Mouse (Mus musculus) hindbrain, embryonic 13.5 days (tissue): ENCODE measurements around the gene Mast4. TPM values are rescaled to one million over a fixed set of nuclear protein-coding genes. Genes with fewer than 3 reads are reported as not detected.
A peak's percentile ranks its signal among the peaks of the same experiment; 100 is the strongest.

Experiments used
- ATAC-seq: fragments of 200-750 bp; cut with Nextera tagmentation; 2 replicates; pipeline ENCODE4 v1.8.0; 2017; ENCODE audit warnings: moderate TSS enrichment; ENCODE audit not compliant: low FRiP score
- H3K27ac ChIP-seq: fragments of 300-500 bp; sonication (generic); 2 replicates; pipeline ENCODE4 v1.5.1; 2015; ENCODE audit warnings: inconsistent platforms, mild to moderate bottlenecking, moderate library complexity
- H3K27me3 ChIP-seq: fragments of 300-500 bp; sonication (generic); 2 replicates; pipeline ENCODE4 v1.6.1; 2015; ENCODE audit warnings: mild to moderate bottlenecking, inconsistent platforms
- H3K36me3 ChIP-seq: fragments of 300-500 bp; sonication (generic); 2 replicates; pipeline ENCODE4 v1.6.1; 2015; ENCODE audit warnings: mild to moderate bottlenecking, inconsistent platforms
- H3K4me1 ChIP-seq: fragments of 300-500 bp; sonication (generic); replicated peaks from 2 replicates; pipeline ENCODE4 v1.6.1; 2015; ENCODE audit warnings: inconsistent platforms
- H3K4me2 ChIP-seq: fragments of 300-500 bp; sonication (generic); 2 replicates; pipeline ENCODE4 v1.6.1; 2015; ENCODE audit warnings: inconsistent platforms, mild to moderate bottlenecking, moderate library complexity
- H3K4me3 ChIP-seq: fragments of 300-500 bp; sonication (generic); 2 replicates; pipeline ENCODE4 v1.5.1; 2015; ENCODE audit warnings: mild to moderate bottlenecking, inconsistent platforms
- H3K9ac ChIP-seq: fragments of 300-500 bp; sonication (generic); 2 replicates; pipeline ENCODE4 v1.6.1; 2015; ENCODE audit warnings: mild to moderate bottlenecking, inconsistent platforms
- H3K9me3 ChIP-seq: fragments of 300-500 bp; sonication (generic); 2 replicates; pipeline ENCODE4 v1.6.1; 2016; ENCODE audit warnings: inconsistent platforms
- WGBS: fragments of 180-500 bp; shearing (Covaris S2); methylation state at CpG from one replicate; pipeline ENCODE4 v1.1.7; 2015; 5-methylcytosine and 5-hydroxymethylcytosine counted together
- polyA plus RNA-seq: library from polyadenylated mRNA; unstranded; fragments of >200 nt; fragmentation: Nextera tagmentation; extraction: Ambion mirVana; gene quantifications from 2 replicates; pipeline ENCODE4 v1.2.1, GENCODE M21; 2015

Mast4 gene
- polyA plus RNA-seq, 1 experiment from 2014 or later = 29.7 TPM

DNA sequence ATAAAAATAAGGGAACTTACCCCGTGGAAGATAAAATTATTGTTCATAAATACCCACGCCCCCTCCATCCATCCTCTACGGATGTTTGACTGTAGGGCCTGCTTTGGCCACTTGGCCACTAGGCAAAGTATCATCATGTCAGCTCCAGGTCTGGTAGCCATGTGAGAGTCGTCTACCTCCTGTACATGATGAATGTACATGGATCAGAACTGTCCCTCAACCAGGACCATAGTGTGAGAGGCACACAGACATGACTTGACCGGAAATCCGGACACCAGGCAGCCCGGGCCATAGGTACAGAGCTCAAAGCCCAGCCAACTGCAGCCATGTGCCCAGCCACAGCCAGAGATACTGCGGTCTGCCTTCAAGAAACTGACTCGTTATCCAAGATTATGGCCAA lies 210.6 kb downstream of the Mast4 start:
- Histone ChIP-seq H3K36me3 (no peaks in the 10 kb centered on the region), H3K27ac (no peak overlapping the region), H3K4me1 (peaks cover 30% of the 10 kb centered on the region), H3K9ac (no peak overlapping the region), H3K4me2 (no peak overlapping the region), H3K9me3 (no peaks in the 10 kb centered on the region), H3K27me3 (no peaks in the 10 kb centered on the region), H3K4me3 (no peak overlapping the region)
- no peak for ATAC-seq
- WGBS = 91% methylated on average over 9 of the region's 9 CpGs

DNA sequence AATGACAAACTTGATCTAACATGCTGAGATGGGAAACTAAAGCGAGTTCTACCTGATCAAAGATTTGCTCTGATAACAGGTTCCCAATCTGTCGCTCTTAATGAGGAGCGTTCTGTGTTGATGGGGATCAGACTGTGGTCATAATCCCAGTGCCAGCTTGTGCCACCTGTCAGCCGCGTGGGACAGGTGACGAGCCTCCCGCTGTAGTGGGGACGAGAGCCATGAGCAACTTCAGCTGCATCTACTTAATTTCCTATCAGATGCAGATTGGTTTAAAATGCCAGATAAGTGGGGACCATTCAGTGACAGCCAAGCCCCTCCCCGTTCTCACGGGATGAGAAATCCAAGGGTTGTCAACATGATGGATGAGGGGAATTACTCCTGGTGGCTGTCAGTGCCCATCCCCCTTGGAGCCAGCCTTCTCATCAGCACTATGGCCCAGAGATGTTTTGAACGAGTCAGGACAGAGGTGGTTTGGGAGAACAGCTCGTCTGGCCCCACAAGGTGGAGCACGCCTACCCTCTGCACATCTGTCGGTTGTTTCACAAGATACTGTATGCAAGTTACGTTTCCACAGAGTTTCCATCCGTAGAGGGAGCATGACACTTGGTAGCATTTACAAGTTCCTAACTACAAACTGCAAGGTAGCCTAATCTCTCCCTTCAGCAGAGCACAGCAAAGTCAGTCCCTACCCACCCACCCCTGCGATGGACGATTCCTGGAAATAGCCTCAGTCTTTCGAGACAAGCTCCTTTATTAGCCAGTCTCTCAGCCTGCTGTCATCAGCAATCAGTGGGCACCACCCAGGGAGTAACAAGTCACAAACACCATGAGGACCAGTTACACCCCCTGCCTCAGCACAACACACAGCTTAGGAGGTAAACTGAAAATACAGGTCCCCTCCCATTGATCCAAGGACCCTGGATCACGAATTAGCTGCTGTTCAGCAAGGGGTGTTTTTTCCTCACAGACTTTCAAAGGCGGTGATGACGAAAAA lies 212.2 kb downstream of the Mast4 start:
- Histone ChIP-seq H3K4me3 (no peak overlapping the region), H3K4me2 (peak overlapping the region; percentile 29), H3K36me3 (no peaks in the 10 kb centered on the region), H3K9me3 (no peaks in the 10 kb centered on the region), H3K27me3 (no peaks in the 10 kb centered on the region), H3K4me1 (peaks cover 29% of the 10 kb centered on the region), H3K9ac (no peak overlapping the region), H3K27ac (peak overlapping the region; percentile 40; the same call in 1 of the 2 replicates)
- ATAC-seq = peak; percentile 82
- 33% methylated on average over 22 of the region's 22 CpGs for WGBS

- Histone ChIP-seq H3K4me3 (0 out of 2 replicates have a peak overlapping the region, but pooled peaks have one; percentile 7), H3K27ac (peak overlapping the region; percentile 82), H3K36me3 (no peaks in the 10 kb centered on the region), H3K9me3 (no peaks in the 10 kb centered on the region), H3K4me2 (peak overlapping the region; percentile 49), H3K4me1 (peaks cover 25% of the 10 kb centered on the region), H3K9ac (peak overlapping the region; percentile 59), H3K27me3 (no peaks in the 10 kb centered on the region)
- WGBS = 6% methylated on average over 7 of the region's 7 CpGs
- ATAC-seq = peak; percentile 85
These were observed 213.6 kb downstream of the Mast4 start for GRCm38 (mm10) chr13:103120669-103121131.

- Histone ChIP-seq H3K4me2 (no peak overlapping the region), H3K27me3 (no peaks in the 10 kb centered on the region), H3K4me1 (peaks cover 26% of the 10 kb centered on the region), H3K36me3 (no peaks in the 10 kb centered on the region), H3K9ac (no peak overlapping the region; the same call in 1 of the 2 replicates), H3K27ac (no peak overlapping the region), H3K9me3 (no peaks in the 10 kb centered on the region), H3K4me3 (no peak overlapping the region)
- 87% methylated on average over 9 of the region's 9 CpGs for WGBS
- ATAC-seq = no peak
These were observed 214.6 kb downstream of the Mast4 start for GRCm38 (mm10) chr13:103119728-103120127.

DNA sequence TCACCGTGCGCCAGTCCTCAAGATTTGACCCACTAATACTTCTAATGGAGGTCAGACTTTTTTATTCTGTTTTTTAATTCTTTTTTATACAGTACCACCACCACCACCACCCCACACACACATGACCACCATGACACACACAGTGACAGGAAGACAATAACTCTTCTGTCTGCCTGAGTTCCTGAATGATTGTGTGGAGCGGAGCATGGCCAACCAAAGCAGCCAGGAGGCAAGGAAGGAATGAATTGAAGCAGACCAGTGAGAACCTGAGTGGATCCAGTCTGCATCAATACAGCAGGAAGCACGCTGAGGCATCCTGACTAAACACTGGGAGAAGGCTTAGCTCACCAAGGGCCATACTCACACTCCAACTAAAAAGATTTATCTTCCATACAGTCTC lies 219.2 kb downstream of the Mast4 start:
- no peak overlapping the region for H3K27ac ChIP-seq
- 74% methylated on average over 4 of the region's 4 CpGs for WGBS
- H3K27me3 ChIP-seq = 0 out of 2 replicates have a peak, but pooled peaks cover 4% of the 10 kb centered on the region
- peaks cover 26% of the 10 kb centered on the region for H3K4me1 ChIP-seq
- H3K4me2 ChIP-seq = no peak overlapping the region
- H3K9ac ChIP-seq = no peak overlapping the region
- no peak for ATAC-seq
- no peak overlapping the region for H3K4me3 ChIP-seq
- H3K9me3 ChIP-seq = no peaks in the 10 kb centered on the region
- no peaks in the 10 kb centered on the region for H3K36me3 ChIP-seq

GRCm38 (mm10) chr13:103114274-103114673 lies 220.0 kb downstream of the Mast4 start:
- Histone ChIP-seq H3K4me1 (peaks cover 24% of the 10 kb centered on the region), H3K27ac (peak overlapping the region; percentile 53; the same call in 1 of the 2 replicates), H3K4me2 (no peak overlapping the region), H3K9me3 (no peaks in the 10 kb centered on the region), H3K36me3 (no peaks in the 10 kb centered on the region), H3K27me3 (0 out of 2 replicates have a peak, but pooled peaks cover 4% of the 10 kb centered on the region), H3K9ac (no peak overlapping the region), H3K4me3 (no peak overlapping the region)
- ATAC-seq = peak; percentile 47
- WGBS = 30% methylated on average over 5 of the region's 5 CpGs

DNA sequence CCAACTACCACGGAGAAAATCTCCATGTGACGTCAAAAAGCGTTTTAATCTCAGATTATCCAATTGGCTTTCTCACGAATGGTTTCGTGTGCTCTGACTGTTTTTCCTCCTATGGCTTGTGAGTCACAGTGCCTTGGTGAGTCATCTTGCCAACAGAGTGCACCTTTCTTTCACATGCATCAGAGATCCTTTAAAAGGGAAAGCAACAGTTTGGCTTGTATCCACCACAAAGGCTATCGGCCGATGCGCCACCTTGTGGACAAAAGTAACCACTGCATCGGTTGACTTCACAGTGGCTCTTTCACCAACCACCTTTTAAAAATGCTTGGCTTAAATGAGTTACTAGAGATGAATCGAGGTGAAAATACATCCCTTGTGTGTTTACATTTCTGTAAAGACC lies 224.4 kb downstream of the Mast4 start:
- H3K36me3 ChIP-seq = no peaks in the 10 kb centered on the region
- H3K9me3 ChIP-seq = no peaks in the 10 kb centered on the region
- H3K27me3 ChIP-seq = 0 out of 2 replicates have a peak, but pooled peaks cover 4% of the 10 kb centered on the region
- WGBS = 33% methylated on average over 10 of the region's 10 CpGs
- H3K27ac ChIP-seq = no peak overlapping the region
- H3K9ac ChIP-seq = no peak overlapping the region
- H3K4me3 ChIP-seq = no peak overlapping the region
- H3K4me1 ChIP-seq = peaks cover 23% of the 10 kb centered on the region
- no peak; the same call in 1 of the 2 replicates for ATAC-seq
- H3K4me2 ChIP-seq = no peak overlapping the region

DNA sequence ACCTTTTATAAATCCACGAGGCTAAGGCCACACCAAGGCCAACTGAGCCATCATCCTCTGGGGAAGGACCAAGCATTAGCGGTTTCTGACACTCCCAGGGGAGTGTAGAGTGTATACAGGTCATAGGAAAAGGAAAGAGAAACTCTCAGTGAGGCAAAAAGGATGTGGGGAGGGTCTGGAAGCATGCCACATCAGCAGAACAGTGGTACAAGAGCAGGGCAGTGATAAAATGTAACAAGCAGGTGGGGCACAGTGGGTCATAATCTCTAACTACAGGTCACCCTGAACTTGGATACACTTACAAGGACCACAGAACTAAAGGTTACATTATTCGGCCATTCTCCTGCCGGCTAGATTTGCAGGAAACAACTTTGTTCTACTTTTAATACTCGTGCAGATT lies 226.9 kb downstream of the Mast4 start:
- Histone ChIP-seq H3K4me2 (no peak overlapping the region), H3K27ac (no peak overlapping the region), H3K27me3 (0 out of 2 replicates have a peak, but pooled peaks cover 4% of the 10 kb centered on the region), H3K36me3 (no peaks in the 10 kb centered on the region), H3K4me1 (peaks cover 15% of the 10 kb centered on the region), H3K9me3 (no peaks in the 10 kb centered on the region), H3K9ac (no peak overlapping the region), H3K4me3 (no peak overlapping the region)
- ATAC-seq = no peak
- 86% methylated on average over 5 of the region's 5 CpGs for WGBS

GRCm38 (mm10) chr13:103102598-103102997 lies 231.7 kb downstream of the Mast4 start:
- Histone ChIP-seq H3K4me3 (no peak overlapping the region), H3K4me1 (peaks cover 10% of the 10 kb centered on the region), H3K9me3 (no peaks in the 10 kb centered on the region), H3K27me3 (no peaks in the 10 kb centered on the region), H3K9ac (no peak overlapping the region), H3K27ac (no peak overlapping the region), H3K36me3 (no peaks in the 10 kb centered on the region), H3K4me2 (no peak overlapping the region)
- no peak for ATAC-seq
- WGBS = 83% methylated on average over 6 of the region's 6 CpGs

DNA sequence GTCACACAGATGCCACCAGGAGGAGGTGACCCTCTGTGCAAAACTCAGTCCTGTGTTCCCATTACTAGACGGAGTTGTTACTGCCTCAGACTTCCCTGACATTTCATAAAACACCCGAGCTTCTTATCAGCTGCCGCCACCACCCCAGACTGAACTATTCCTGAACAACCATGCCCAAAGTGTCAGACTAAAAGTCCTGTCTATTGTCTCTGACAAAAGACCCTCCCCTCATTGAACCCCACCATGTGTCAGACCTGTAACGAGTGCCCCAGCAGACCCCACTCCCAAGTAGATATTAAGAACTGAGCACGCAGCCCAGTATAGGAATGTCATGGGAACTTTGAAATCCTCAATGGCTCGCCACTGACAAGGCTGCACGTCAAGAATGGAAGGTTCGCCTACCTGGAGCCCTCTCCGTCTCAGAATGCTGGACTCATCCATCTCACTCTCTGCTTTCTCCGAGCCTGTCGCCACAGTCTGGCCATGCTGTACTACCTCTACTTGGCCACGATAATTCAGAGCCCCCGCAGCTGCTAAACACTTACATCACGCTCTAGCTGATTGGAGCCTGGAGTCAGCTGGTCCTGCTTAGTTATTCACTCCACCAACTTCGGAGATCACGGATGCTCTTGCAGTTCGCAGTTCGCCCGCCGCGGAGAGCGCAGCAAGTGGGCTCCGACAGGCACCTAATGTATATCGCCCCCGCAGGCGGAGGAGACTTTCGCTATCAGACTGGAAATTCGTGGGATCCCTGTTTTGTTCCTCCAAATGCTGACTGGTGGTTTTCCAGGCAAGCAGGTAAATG lies 237.7 kb downstream of the Mast4 start:
- WGBS = 5% methylated on average over 28 of the region's 28 CpGs
- H3K27ac ChIP-seq = peak overlapping the region; percentile 35; the same call in 1 of the 2 replicates

DNA sequence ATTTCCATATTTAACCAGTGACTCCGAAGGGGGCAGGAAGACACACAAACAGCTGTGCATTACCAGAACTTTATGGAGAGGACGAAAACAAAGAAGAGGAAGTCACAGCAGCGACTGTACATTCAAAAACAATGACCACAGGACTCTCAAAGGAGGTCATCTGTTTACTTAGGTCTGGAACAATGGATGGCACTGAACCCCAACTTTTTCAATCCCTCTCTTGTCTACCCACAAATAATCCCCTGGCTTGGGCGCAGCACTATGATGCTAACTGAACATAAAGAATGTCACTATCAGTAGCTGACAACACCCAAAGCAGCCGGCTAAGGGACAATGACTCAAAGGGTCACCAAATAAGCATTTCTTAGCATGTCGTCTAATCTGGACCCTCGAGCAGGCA lies 238.8 kb downstream of the Mast4 start:
- Histone ChIP-seq H3K4me3 (peak overlapping the region; percentile 44), H3K4me2 (peak overlapping the region; percentile 15), H3K27me3 (no peaks in the 10 kb centered on the region), H3K27ac (no peak overlapping the region), H3K9ac (no peak overlapping the region), H3K36me3 (no peaks in the 10 kb centered on the region), H3K4me1 (peaks cover 23% of the 10 kb centered on the region), H3K9me3 (no peaks in the 10 kb centered on the region)
- 41% methylated on average over 7 of the region's 7 CpGs for WGBS
- no peak for ATAC-seq

More for the DNA sequence above, 237.7 kb downstream of the Mast4 start:
- Histone ChIP-seq H3K9ac (peak overlapping the region; percentile 51), H3K4me1 (peaks cover 23% of the 10 kb centered on the region), H3K4me3 (peak overlapping the region; percentile 44), H3K9me3 (no peaks in the 10 kb centered on the region), H3K36me3 (no peaks in the 10 kb centered on the region), H3K4me2 (peak overlapping the region; percentile 72), H3K27me3 (no peaks in the 10 kb centered on the region)
- ATAC-seq = peak; percentile 91

- ATAC-seq = no peak
- Histone ChIP-seq H3K4me2 (no peak overlapping the region), H3K9me3 (no peaks in the 10 kb centered on the region), H3K4me3 (no peak overlapping the region), H3K9ac (0 out of 2 replicates have a peak overlapping the region, but pooled peaks have one; percentile 39), H3K27me3 (no peaks in the 10 kb centered on the region), H3K36me3 (no peaks in the 10 kb centered on the region), H3K4me1 (peaks cover 23% of the 10 kb centered on the region), H3K27ac (0 out of 2 replicates have a peak overlapping the region, but pooled peaks have one; percentile 13)
- 56% methylated on average over 5 of the region's 5 CpGs for WGBS
These were observed 239.7 kb downstream of the Mast4 start for GRCm38 (mm10) chr13:103094595-103094994.
